Mouse (Mus musculus): ENCODE data around the gene Nr2f1. TPM values are rescaled to one million over a fixed set of nuclear protein-coding genes. Genes with fewer than 3 reads are reported as not detected.

Gene Nr2f1
- total RNA-seq, 2 experiments from 2014 or later: not detected

Other genes with a start within 250 kb of the Nr2f1 start
- gene Pou5f2, start 174.9 kb downstream of the Nr2f1 start, total RNA-seq (2015; ENCODE audit: low replicate concordance): 0.84 and 2.5 TPM in 2 replicates
- gene Pou5f2, start 174.9 kb downstream of the Nr2f1 start, total RNA-seq (2017; ENCODE audit: low replicate concordance): 5.1 TPM in 1 of 2 replicates, not detected in the other

All from erythroid progenitor cell, adult 5-6 weeks (primary cell).